Mouse (Mus musculus) heart, postnatal 25 days (tissue): ENCODE data around the gene Mtmr3. TPM values are rescaled to one million over a fixed set of nuclear protein-coding genes. Genes with fewer than 3 reads are reported as not detected.
"Not testable (repeated sequence)": the region's sequence is repeated elsewhere in the genome, so short reads cannot be mapped to it uniquely, and the experiment has no call there.

Experiments used
- DNase-seq: peaks from one replicate; pipeline ENCODE4 v3.0.0; 2022; ENCODE audit warnings: low spot score
- intact Hi-C: fragments of 180-260 bp; cut with DNase I; formaldehyde crosslinking; loops from one replicate; pipeline ENCODE4 v1.15.1; 2025
- total RNA-seq, 2 experiments: library from RNA; stranded (reverse); gene quantifications; 2 replicates each; pipeline ENCODE4 v1.2.3; 2021

Mtmr3 gene
- total RNA-seq, 2 experiments from 2014 or later: 49.6 to 50.6 TPM

GRCm38 (mm10) chr11:4604441-4604840 lies 9.8 kb upstream of the Mtmr3 start:
- intact Hi-C loops: no loop called here
- DNase-seq: no peak

GRCm38 (mm10) chr11:4602691-4603441 lies 8.2 kb upstream of the Mtmr3 start:
- intact Hi-C loops: no loop called here
- peak; percentile 15 for DNase-seq

- intact Hi-C loops: no loop called here
Measured at GRCm38 (mm10) chr11:4601890-4602289, 7.2 kb upstream of the Mtmr3 start.

GRCm38 (mm10) chr11:4599916-4600315 lies 5.3 kb upstream of the Mtmr3 start:
- intact Hi-C loops: no loop called here
- DNase-seq: no peak

More at GRCm38 (mm10) chr11:4601890-4602289, 7.2 kb upstream of the Mtmr3 start:
- DNase-seq: no peak

GRCm38 (mm10) chr11:4598411-4598810 lies 3.7 kb upstream of the Mtmr3 start:
- intact Hi-C loops: no loop called here

GRCm38 (mm10) chr11:4593849-4594607 lies 635 bp downstream of the Mtmr3 start:
- peak; percentile 13 for DNase-seq
- intact Hi-C loops: loop anchor here (2.0 kb wide), 1 partner anchor 45 kb away; no protein-coding TSS in a partner anchor

More at GRCm38 (mm10) chr11:4598411-4598810, 3.7 kb upstream of the Mtmr3 start:
- DNase-seq: no peak

GRCm38 (mm10) chr11:4593491-4593848 lies 1.2 kb downstream of the Mtmr3 start:
- no peak for DNase-seq
- intact Hi-C loops: no loop called here

GRCm38 (mm10) chr11:4591811-4592210 lies 2.9 kb downstream of the Mtmr3 start:
- DNase-seq: no peak
- intact Hi-C loops: no loop called here

- DNase-seq: no peak
- intact Hi-C loops: no loop called here
Measured at GRCm38 (mm10) chr11:4578682-4579081, 16.0 kb downstream of the Mtmr3 start.

GRCm38 (mm10) chr11:4577079-4577478 lies 17.6 kb downstream of the Mtmr3 start:
- intact Hi-C loops: no loop called here
- no peak for DNase-seq

- DNase-seq, intact Hi-C loops: not testable (repeated sequence)
Measured at GRCm38 (mm10) chr11:4576090-4576732, 18.5 kb downstream of the Mtmr3 start.

- no peak for DNase-seq
- intact Hi-C loops: no loop called here
Measured at GRCm38 (mm10) chr11:4571491-4571901, 23.2 kb downstream of the Mtmr3 start.

- DNase-seq: no peak
- intact Hi-C loops: no loop called here
Measured at GRCm38 (mm10) chr11:4566333-4566732, 28.3 kb downstream of the Mtmr3 start.

GRCm38 (mm10) chr11:4565545-4565944 lies 29.1 kb downstream of the Mtmr3 start:
- intact Hi-C loops: no loop called here
- no peak for DNase-seq

GRCm38 (mm10) chr11:4553274-4554063 lies 41.2 kb downstream of the Mtmr3 start:
- intact Hi-C loops: no loop called here
- no peak for DNase-seq

GRCm38 (mm10) chr11:4547569-4547968 lies 47.1 kb downstream of the Mtmr3 start:
- intact Hi-C loops: no loop called here

GRCm38 (mm10) chr11:4545976-4546375 lies 48.7 kb downstream of the Mtmr3 start:
- intact Hi-C loops: no loop called here
- no peak for DNase-seq

More at GRCm38 (mm10) chr11:4547569-4547968, 47.1 kb downstream of the Mtmr3 start:
- no peak for DNase-seq

GRCm38 (mm10) chr11:4545401-4545800 lies 49.3 kb downstream of the Mtmr3 start:
- intact Hi-C loops: no loop called here
- no peak for DNase-seq

- intact Hi-C loops, DNase-seq: not testable (repeated sequence)
Measured at GRCm38 (mm10) chr11:4544627-4544921, 50.1 kb downstream of the Mtmr3 start.
